Mouse (Mus musculus) right cerebral cortex, postnatal 25 days (tissue): ENCODE results near the gene Gps2.

Experiments used
- DNase-seq: peaks from one replicate; pipeline ENCODE4 v3.0.0; 2022

Gene Gps2

DNA sequence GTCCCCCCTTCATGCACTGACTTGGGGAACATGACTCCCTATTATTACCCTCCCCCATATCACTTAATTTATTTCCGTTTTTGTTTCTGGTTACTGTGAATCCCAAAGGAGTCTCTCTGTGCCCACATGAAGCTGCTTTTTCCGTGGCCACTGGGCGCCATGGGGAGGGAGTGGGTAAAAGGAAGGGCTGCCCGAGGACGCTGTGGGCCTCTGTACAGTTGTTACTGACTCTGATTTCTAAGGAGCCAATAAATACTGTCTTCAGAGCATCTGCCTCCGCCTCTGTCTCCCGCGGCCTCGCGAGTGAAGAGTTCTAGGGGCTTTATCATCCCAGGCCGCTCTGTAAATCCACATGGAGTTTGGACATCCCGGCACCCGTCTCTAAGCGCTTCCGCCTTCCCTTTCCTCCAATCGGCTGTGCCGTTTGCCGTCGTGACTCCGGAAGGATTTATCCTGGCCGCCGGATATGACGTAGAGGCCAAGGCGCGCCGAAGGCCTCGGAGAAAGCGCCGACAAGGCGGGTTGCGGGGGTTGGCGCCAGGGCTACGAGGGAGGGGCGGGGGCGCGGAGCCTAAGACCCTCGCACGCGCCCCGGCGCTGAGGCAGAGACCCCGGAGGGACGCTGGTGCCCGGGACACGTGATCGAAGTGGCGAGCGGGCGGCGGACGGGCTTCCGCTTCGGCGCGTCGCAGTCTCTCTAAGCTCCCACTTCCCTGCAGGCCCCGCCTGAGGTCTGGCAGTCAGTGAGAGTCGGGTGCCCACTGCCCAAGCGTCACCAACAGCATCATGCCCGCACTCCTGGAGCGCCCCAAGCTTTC, at the start of gene Gps2:
TSS of gene Gps2 (plus strand) at position 335 of the 818 bp plus-strand sequence.
- DNase-seq = peak; percentile 94

DNA sequence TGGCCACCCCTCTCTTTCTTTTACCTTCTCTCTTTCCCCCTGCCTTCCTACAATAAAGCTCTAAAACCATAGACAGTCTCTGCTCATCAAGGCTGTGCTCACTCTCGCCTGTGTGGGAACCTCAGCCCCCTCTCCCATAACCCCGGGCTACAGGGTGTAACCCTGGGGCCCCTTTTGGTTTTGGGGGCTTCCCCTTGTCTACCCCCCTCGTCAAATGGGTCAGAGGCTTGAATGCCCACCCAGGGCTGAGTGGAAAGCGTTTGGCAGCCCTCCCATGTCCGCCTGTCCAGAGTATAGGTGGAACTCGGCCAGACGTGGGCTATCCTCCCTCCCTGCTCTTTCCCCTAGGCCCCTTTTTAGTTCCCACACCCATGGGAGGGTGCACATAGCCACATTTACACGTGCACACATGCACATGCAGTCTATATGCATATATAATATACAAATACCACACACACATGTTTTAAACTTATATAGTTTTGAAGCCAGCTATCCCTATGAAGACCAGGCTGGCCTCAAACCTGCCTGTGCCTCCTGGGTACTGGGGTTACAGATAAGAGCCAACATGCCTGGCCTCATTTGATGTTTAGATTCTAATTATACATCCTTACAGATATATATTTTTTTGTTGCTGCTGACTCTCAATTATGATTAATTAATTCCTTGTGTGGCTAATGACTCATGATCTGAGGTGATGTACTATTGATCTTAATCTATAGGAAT, 49.4 kb upstream of the Gps2 start:
- no peak for DNase-seq

DNA sequence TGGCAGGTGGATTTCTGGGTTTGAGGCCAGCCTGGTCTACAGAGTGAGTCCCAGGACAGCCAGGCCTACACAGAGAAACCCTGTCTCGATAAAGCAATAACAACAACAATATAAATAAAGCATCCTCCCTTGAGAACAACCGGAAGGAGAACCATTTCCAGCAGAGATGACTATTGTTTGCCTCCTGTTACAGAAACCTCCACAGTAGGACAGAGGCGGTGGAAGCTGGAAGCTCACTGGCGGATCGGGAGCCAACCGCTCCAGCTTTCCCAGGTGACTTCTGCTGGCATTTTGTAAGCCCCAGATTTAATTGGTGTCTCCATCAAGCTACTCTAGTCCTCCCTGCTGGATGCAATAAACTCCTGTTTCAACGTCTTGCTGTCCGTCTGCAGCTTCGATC, 48.1 kb upstream of the Gps2 start:
- DNase-seq = no peak

DNA sequence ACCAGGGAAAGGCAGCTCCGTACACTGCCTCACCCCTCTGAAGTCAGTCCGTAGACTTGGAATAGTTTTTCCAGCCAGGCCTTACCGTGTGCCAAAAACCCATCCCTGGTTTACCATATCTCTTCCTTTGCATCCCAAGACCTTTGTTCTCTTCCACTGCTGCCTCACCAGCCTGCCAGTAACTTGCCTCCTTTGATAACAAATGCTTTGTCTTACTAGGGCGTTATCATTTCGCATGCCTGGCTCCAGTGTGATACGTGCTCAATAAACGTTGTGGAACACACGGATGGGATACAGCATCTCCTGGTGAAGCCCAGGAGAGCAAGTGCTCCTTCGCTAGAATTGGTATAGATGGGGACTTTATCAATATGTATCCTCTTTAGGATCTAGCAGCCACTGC, 46.4 kb upstream of the Gps2 start:
- DNase-seq = no peak

DNA sequence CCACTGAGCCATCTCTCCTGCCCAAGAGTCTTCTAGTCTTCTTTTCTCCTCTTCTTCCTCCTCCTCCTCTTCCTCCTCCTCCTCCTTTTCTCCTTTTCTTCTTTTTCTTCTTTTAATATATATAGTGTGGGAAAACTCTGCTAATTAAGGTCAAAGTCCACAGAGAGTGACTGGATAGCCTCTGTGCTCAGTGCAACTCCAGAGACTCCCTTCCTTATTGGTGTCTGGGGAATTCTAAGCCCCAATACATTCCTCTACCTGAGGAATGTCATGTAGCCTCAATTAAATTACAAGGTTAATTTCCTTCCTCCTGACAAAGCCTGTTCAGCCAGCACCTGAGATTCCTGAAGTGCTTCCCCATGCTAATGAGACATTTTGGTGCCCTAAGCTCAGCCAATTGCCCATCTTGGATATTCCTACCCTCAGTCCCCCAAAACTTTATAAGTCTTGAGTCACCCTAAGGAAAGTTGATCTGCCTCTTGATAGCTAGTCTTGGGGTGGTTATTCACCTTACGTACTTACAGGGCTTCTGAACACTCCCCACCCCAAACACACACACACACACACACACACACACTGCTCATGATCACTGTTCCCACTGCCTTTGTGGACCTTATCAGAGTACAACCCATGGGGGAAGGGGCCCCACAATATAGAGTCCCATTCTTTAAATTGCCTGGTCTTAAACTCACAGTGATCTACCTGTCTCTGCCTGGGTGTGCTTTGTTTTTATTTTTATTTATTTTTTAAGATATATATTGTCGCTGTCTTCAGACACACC, 43.2 kb upstream of the Gps2 start:
- DNase-seq = no peak

DNA sequence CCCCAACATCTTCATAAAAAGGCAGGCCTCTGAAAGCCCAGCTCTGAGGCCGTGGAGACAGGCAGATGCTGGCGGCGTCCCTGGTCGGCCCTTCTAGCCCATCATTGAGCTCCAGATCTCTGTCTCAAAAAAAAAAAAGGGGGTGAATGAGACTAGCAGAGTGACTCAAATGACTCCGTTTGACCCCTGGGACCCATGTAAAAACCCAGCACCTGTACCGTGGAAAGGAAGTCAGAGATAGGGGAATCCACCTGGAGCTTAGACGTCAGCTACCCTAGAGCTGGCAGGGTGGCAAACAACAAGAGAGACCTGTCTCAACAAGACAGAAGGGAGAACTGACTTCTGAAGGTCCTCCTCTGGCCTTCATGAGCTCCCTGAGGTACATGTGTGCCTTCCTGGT, 41.9 kb upstream of the Gps2 start:
- DNase-seq = no peak

DNA sequence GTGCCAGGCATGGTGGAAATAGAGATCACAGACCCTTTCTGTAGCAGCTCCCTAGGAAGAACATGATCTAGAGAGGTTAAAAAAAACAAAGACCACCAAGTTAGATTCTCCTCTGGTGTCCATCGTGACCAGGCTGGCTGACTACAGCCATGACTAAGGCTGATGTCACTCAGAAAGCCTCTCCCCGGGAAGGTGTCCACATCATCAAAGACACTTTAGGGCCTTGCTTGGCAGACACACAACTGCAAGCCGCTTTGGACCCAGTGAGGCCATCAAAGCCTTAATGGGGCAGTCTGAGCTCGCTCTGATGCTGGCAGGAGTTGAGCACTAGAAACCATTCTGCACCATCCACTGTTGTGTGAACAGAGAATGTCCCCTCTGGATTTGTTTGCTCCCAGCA, 41.2 kb upstream of the Gps2 start:
- DNase-seq = no peak

DNA sequence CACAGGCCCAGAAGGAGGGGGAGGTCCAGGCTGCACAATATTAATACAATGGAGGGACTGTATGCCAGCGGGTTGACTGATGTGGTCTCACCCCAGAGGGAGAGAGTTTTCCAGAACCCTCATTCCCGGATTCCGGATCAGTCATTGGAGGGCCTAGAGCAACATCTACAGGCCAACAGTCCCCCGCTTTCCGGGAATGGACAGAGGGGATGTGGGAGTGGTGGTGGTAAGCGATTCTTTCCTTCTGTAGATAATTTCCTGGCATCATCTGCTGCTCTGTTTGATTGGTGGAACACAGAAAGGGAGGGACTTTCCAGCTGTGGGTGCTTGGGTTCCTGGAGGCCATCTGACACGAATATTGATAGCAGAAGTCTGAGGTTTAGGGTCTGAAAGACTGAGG, 37.5 kb upstream of the Gps2 start:
- DNase-seq = no peak

DNA sequence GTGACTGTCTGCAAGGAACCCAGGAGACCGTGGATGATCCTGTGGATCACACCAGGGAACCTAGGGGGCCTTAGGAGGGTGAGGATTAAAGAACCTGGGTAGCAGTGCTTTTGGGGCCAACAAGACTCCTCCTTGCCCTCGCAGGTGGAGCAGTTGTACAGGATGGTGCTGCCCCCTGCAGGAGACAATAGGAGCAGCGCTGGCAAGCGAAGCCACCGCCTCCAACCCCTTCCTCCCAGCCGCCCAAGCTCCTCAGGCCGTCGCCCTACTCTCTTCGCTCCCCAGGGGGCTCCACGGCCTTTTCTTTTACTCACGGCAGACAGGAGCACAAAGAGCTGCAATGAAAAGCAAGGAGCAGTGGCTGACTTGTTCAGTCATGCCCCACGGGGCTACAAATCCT, 36.8 kb upstream of the Gps2 start:
- peak; percentile 62 for DNase-seq

DNA sequence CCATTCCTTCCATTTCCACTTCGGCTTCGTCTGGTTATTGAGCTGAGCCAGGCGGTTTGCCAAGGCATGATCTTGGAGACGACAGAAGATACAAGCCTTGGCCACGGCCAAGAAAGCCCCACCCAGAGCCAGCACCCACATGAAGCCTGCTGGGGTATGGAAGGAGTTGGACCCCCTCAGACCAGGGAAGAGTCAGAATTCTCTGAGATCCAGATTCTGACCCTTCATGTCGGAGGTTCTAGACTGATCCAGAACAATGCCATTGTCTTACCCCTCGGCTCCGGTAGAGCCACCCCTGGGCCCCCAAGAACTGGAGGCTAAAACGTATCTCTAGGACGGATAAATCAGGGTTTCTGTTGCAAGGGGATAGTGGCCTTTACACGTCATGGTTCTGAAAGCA, 35.8 kb upstream of the Gps2 start, which contains the start of gene Tmem95:
TSS of gene Tmem95 (minus strand) at position 141 of the 400 bp plus-strand sequence.
- no peak for DNase-seq

DNA sequence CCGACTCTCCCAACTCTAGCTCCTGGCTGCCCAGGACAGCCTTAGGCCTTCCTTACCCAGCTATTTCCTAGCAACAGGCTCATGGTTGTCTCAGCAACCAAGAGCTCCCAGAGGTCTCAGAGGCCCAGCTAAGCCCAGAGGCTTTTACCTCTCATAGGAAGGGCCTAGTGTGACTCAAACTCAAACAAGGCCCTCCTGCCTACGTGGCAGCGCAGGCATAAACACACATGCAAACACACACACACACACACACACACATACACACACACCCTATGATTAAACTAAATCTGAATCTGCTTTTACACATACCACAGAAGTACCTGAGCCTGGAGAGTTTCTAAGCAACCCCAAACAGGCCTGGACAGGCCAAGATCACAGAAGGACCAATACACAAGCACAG, 35.3 kb upstream of the Gps2 start:
- DNase-seq = no peak

DNA sequence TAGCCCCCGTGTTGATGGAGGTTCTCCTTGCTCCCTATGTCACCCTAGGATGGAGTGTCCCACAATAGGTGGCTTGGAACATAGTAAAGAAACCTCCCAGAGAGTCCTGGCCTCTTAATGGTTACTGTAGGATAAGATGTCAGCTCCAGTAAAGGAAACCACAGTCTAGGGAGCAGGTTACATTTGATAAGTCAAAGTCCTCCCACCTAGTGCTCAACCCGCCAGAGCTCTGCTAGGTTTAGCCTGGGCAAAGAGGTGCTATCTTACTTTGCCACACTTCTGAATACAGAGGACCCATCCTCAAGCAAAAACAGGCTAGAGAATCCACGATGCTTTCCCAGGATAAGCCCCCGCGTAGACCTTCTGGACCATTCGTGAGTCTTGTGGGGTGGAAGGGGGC, 34.7 kb upstream of the Gps2 start:
- no peak for DNase-seq

DNA sequence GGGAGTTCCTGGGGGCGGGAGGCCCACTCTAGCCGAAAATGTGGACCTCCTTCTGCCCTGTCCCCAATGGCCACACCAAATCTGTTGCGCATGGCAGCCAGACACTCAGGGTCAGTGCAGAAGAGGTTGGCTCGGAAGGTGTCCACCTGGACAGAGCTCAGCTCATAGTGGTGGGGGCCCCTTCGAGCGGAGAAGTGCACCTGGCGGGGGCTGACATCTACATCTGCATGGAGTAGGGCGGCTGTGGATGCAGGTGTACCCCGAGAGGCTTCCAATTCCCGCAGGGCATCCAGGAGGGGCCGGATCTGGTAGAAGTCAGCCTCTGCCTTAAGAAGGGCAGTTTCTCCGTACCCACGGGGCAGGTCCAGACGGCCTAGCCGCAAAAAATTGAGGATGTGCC, 34.0 kb upstream of the Gps2 start:
- DNase-seq = no peak

DNA sequence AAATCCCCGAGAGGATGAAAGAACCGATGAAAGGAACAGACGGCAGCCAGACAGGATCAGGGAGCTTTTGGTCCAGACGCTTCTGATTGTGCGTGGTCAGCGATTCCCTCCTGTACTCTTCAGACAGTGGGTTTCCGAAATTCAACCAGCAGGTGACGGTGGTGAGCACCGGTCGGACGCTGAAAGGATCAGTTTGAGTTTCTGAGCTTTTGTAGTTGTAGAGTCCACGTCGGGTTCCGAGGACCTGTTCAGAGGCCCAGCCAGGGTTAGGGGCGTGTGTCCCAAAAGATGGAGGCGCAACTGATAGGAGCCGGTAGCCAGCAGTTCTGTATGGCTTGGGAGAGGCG, 33.2 kb upstream of the Gps2 start:
- peak; percentile 25 for DNase-seq

DNA sequence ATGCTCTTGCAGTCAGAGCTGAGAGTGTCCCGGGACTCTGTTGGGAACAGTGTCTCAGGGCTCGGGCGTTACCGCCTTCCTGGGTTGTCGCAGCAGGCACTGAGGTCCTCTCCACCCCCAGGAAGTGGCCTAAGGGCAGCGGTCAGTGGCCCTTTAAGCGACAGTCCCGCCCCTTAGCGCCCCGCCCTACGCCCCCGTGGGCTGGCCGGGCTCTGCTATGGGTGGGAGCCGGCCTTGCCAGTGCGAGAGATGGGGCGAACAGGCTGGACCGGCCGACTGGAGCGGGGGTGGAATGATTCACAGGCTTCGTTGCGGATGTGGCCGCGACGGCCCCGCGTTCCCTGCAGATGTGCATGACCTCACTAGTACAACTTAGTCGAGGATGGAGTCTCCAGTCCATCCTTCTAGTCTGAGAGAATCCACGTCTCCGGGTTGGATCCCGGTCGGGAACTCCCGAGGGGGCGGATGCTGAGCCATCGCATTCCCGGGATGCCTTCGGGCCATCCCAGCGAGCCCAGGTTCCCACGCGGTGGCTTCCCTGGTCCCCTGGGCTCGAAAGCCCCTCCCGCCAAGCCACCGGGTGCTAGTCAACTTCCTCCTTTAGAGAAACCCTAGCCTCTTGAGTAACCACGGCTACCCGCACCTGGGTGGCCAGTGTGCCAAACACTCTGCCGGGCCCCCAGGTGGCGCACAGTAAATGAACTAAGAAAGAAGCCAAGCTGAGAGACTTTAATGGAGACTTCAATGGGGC, 32.7 kb upstream of the Gps2 start, which contains the start of gene Kctd11:
TSS of gene Kctd11 (minus strand) at position 554 of the 751 bp plus-strand sequence.
- peak; percentile 74 for DNase-seq

DNA sequence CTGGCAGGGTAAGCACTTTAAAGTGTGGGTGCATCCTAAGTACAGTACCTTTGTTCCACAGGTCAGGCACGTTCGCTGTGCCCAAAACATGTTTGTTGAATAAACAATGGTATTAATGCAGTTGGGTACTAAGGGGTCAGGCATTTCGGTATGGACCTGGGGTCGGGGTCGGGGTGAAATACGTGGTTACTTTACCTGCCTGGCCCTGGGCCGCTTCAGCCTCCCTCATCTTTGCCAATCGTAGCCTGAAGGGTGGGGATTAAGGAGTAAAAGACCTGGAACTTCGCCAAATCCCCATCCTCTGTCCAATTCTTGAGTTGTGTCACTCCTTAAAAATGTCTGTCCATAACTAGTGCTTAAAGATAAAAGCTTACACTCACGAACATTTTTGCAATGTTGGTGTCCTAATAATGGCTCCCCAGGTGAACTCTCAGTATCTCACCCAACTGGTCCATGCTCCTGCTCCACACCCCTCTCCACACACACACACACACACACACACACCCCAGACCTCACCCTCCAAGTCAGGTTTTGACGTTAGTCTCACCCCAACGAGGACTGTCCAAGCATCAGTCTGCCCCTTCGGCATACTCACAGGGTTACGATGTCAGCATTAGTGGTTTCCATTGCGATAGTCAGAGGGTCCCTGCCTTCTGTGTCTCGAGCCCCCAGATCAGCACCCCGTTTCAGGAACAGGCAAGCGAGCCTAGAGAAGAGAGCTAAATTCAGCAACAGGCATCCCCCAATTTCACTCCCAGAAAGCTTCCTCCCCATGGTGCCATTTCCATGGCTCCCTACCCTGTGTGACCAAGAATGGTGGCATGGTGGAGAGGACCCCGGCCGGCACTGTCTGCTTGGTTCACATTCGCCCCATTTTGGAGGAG, 31.7 kb upstream of the Gps2 start:
- no peak for DNase-seq

DNA sequence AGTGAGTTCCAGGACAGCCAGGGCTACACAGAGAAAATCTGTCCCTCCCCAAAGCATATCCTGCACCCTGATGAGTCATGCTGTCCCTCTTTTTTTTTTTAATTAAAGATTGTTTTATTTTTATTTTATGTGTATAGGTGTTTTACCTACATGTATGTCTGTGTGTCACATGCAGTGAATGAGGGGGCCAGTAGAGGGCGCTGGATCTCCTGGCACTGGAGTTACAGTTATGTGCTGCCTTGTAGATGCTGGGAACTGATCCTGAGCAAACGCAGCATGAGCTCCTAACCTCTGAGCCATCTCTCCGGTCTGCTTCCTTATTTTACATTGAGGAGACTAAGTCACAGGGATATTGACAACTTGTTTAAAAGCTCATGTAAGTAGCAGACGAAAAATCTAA, 30.6 kb upstream of the Gps2 start:
- no peak for DNase-seq

DNA sequence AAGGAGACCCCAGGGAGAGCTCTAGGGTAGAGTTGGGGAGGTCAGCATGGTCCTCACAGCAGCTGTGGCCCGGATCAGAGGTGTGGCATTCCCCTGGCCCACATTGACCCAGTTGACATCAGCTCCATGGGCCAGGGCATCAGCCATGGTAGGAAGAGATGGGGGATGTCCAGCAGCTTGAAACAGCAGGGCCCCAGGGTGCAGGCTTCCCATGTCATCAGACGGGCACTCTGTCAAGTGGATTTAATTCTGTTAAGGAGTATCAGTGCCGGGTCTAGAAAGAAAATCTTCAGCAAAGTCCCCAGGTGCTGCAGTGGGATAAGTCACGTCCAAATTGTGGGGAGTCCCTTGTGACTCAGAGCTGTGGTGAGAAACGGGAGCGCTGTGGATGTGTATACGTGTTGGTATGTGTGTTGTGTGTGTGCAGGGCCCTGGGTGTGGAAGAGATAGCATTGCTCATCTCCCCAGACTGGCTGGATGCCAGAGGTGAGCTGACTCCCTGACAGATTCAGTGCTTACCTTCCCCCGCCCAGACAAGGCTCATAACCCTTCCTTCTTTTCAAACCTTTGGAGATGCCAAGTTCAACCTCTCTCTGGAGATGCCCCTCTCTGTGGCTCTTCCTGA, 30.0 kb upstream of the Gps2 start:
- DNase-seq = no peak

DNA sequence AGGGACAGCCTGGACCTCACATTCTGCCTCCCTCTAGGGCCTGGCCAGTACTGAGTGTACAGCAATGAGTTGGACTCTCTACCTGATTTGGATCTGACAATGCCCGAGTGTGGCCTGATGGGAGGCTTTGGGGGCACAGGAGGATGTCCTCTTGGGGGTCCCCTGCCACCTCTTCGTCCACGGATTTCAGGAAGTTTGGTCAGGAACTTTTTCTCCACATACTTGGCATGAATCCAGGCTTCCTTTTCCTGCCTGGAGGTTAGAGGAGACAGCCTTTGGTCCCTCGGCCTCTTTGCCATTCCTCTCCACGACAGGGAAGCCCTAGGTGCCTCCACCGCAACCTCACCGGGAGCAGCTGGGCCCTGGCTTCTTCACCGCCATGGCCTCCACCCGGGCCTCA, 29.4 kb upstream of the Gps2 start:
- DNase-seq = no peak

DNA sequence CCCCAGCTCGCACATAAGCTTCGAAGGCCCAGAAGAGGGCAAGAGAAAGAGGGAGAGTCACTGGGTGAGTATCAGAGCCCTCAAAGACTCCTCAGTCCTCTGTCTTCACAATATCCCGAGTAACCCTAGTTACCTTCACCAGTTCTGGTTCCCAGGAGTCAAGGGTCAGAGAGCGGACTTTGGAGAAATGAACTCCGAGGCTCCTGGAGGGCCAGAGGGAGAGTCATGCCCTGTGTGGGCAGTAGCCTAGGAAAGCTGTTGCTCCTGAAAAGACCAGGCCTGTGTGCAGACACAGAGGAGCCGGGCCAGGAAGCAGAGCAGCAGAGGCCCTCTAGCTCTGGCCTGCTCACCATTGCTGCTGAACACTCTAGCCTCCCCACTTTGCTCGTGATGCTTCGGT, 29.0 kb upstream of the Gps2 start:
- no peak for DNase-seq

DNA sequence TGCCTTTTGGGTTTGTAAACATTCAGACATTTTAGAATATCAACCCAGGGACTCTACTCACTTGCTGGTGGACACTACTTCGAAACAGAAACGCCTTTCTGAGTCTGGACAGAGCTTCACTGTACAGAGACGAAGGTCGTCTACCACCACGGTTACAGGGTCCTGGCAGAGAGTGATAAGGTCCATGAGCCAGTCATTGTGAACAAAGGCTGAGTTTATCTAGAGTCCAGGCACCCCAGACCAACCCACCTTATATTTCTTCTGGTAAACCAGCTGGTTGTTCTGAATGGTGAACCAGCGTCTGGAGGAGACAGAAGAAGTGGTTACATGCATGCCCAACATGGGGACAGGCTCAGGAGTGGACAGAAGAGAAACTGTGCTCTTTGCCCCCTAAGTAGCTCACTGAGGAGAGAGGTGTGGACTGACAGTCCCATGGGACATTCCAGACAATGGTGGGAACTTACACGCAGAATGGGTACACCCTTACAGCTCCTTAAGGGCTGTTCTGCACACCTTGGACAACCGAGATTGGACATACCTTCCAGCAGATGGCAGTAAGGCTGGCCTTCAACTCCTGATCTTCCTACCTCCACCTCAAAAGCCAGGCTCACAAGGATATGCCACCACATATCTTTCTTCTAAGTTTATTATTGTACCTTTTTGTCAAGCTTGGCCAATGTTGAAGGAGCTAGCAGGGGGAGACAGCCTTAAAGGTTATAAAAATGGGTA, 26.6 kb upstream of the Gps2 start:
- no peak for DNase-seq
